Mouse (Mus musculus) heart, adult 11 months (tissue): ENCODE results near the gene BC030867.

Source experiments
- DNase-seq: peaks from one replicate; pipeline ENCODE4 v3.0.0; 2022

The BC030867 gene

DNA sequence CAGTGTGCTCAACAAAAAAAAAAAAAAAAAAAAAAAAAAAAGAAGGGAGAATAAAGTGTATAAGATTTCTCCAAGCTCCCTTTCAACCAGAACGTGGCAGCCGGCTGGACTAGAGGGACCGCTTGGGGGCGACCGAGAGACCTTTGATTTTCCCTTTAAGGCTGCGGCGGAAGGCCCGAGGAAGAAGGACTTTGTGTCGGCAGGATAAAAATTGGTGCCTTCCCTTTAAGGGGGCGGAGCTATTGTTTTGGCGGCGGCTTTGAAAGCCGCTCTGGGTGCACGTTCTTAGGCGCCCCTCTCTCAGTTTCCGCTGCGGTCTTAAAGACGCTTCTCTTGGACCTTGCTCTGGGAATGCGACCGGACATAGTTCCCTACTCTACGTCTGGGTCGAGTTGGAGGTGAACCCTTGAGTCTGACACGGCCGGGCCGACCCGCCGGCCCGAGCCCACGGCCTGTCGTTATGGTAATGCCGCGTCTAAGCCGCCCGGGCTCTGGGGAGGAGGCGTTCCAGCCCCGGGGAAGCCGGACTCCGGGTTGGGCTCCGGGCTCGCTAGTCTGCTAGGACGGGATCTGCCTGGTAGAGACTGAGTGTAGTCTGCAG is at the start of gene BC030867:
Gene BC030867 (plus strand): TSS at position 253 of the 601 bp plus-strand sequence.
- peak; percentile 97 for DNase-seq

- DNase-seq = peak; percentile 91
Measured at GRCm38 (mm10) chr11:102199856-102200255, 48.8 kb upstream of the BC030867 start.

DNA sequence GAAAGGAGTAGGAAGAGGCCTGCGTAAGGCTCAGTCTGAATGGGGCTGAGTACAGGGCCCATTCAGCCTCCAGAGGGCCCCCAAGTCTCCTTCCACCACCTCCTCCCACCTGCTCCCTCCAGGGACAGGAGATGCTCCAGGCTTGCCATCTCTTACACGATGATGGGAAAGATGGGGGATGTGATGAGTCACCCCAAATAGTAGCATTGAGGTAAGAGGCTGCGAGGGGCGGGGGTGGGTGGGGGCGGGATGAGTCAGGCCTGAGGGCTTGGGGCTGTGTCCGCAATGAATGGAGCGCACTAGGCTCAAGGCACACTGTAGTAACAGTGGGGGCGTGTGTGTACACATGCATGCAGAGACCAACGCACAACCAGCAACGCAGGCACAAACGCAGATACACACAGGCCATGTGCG is 47.3 kb upstream of the BC030867 start:
- no peak for DNase-seq

- DNase-seq = no peak
Measured at GRCm38 (mm10) chr11:102206481-102206880, 42.2 kb upstream of the BC030867 start.

DNA sequence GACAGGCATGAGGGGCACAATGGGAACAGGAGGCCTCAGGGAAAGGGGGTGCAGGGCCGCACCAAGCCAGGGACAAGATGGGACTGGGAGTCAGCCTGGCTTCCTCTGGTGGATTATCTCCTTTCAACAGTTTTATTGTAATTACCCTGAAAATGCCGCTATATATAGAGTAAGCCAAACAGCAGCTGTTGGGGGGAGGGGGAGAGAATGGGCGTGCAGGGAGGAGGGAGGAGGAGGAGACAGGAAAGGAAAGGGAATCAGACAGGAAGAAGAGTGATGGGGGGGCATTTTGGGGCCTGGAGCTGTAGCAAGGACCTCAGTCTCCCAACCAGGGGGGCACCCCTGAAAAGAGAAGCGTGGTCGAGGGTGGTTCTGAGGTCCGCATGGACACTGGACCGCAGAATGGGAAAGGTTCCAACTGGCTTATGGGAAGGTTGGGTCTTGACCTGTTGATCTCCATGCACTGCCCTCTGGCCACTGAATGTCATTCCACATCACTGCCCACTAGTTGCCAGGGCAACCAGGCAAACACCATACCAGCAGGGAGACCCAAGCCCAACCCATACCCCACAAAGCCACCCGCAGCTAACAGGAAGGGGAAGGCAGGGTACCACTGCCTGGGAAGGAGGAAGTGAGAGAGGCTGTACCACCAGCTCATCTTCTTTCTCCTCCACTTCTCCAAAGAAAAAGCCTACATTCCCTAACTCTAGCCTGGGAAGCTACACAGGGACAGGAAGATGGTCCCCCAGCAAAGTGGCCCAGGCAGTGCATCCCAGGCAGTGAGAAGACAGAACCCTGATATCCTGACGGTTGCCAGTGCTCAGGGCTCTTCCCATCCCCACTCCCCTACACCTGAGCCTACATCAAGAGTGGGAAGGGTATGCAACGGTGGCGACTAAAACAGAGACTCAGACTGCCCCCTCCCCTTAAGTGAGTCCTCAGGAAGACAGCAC is 40.6 kb upstream of the BC030867 start:
- peak; percentile 97 for DNase-seq

DNA sequence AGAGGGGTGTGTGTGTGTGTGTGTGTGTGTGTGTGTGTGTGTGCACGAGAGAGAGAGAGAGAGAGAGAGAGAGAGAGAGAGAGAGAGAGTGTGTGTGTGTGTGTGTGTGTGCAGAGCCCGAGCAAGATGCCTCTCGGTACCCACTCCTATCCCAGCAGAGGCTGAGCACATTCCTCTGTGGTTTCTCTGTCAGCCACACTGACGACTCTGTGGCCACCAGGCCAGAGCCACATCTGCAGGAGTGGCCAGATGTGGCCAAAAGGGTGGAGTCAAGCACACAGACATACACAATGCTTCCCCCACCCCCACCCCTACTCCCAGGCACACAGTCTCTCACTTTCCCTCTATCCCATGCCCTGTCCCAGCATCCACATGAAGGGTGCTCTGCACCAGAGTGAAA is 39.8 kb upstream of the BC030867 start:
- no peak for DNase-seq

DNA sequence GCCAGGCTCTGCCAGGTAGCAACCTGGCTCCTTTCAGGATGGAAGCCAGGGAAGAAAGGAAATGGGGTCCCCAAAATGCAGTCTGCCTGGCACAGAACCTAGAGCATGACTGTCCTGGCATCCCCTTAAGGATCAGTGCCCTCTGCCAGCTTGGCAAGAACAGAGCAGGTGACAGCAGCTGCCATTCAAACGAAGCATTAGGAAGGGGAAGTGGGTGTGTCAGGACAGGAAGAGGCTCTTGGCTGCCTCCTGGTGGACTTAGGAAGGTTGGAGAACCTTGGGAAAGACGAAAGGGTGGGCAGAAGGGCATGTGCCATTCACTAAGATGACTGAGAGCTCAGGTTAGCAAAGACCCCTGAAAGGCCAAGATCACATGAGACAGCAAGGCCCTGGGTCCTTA is 38.9 kb upstream of the BC030867 start:
- peak; percentile 94 for DNase-seq

DNA sequence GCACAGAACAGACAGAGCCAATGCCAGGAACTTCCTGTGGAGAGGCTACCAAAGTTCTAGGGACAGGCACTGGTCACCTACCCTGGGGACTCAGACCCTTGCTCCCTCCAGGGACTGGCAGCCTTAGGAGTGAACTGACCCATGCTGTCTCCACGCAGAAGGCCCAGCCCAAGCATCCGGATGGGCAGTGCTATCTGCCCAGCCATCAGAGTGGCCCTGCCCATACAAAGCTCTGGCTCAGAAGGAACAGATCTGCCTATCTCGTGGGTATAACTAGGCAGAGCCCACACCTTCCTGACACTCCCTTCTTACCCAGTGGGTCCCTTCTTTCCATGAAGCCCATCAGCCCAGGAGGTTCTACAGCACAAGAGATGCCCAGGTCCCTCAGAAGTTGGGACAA is 38.5 kb upstream of the BC030867 start:
- DNase-seq = no peak

- peak; percentile 76 for DNase-seq
Measured at GRCm38 (mm10) chr11:102211011-102211410, 37.7 kb upstream of the BC030867 start.

GRCm38 (mm10) chr11:102211936-102212341 is 36.7 kb upstream of the BC030867 start:
- DNase-seq = peak; percentile 95

GRCm38 (mm10) chr11:102214430-102215156 is 34.1 kb upstream of the BC030867 start:
- DNase-seq = peak; percentile 93

- DNase-seq = peak; percentile 94
Measured at GRCm38 (mm10) chr11:102215511-102215910, 33.2 kb upstream of the BC030867 start.

DNA sequence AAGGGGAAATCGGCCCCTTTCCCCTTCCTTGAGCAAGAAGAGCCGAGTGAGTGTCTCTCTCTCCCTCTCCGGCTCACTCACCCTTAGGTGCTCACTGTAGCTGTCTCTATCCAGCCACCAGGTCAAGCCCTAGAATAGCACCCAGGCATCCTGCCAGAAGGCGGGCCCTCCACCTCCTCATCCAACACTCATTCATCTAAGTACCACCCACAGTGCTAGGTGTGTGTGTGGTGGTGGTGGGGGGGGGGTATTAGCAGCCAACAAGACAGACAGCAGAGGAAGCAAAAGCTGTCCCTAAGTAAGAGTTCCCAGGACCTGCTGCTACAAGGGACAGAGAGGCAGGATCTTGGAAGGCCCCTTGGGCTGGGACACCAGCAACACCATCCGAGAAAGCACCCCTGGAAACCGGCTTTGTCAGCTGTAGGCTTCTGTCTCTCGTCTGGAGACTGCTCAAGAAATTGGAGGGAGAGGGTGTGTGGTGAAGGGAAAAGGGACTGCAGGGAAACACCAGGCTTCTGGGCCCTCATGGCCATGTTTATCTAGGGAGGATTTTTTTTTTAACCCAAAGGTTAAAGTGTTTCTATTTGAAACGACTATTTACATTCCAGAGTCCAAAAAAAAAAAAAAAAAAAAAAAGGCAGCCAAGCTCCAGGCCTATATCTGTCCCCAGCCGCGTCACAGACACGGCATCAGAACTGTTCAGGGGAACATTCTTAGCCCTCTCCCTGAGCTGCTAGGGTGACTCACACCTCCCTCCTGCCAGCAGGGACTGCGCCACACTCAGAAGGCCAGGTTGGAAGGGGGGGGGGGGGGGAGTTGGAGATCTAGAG is 32.4 kb upstream of the BC030867 start:
- DNase-seq = peak; percentile 98

DNA sequence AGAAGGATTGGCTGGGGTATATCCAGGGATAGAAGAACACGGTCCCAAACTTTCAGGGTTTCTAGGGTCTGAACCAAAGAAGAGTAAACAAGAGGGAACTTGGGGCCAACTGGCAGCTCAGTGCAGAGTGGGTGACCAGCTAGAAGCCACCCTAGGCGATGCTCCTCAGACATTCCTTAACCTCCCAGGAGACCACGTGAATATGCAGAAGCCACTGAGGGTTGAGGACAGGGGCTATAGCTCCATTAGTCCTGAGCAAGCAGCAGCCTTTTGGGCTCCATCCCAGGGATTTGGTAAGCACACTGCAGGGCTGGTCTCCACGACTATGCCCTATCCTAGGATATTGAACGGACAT is 31.8 kb upstream of the BC030867 start:
- DNase-seq = peak; percentile 94

DNA sequence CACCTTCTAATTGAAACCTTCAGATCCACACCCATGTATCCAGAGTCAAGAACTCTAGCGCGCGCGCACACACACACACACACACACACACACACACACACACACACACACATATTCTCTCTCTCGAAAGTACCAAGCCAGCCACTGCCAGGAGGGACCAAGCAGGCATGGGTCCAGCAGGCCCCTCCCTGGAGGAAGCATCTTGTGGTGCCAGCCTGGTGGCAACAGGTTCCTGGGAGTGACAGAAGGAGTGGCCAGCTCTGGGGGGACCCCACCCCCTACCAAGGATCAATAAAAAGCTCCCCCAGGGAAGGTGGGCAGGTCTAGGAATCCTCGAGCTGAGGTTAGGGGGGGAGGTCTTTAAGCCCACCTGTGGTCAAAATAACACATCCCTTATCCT is 31.3 kb upstream of the BC030867 start:
- DNase-seq = peak; percentile 95

DNA sequence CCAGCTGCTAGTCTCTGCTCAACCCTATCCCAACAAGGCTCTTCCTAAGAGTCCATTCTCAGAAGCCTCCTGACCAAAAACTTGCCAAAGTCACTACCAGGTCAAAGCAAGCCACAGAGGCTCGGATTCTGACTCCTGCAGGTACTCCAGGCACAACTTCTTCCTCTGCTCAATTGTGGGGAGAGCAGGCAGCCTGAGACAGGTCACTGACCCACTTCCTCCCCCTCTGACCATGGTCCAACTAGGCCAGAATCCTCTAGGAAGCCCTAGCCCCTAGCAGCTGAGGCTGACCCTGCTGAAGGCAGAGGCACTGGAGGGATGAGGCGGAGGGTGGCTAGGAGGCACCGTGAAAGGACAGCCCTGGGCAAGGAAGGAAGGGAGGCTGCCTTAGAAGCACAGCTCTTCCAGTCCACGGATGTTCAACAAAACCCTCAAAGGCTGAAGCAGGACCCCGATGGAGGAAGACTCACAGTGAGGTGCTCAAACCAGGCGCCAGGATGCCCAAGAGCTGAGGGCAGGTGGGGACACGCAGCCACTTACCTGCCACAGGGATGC is 30.7 kb upstream of the BC030867 start:
- peak; percentile 94 for DNase-seq

DNA sequence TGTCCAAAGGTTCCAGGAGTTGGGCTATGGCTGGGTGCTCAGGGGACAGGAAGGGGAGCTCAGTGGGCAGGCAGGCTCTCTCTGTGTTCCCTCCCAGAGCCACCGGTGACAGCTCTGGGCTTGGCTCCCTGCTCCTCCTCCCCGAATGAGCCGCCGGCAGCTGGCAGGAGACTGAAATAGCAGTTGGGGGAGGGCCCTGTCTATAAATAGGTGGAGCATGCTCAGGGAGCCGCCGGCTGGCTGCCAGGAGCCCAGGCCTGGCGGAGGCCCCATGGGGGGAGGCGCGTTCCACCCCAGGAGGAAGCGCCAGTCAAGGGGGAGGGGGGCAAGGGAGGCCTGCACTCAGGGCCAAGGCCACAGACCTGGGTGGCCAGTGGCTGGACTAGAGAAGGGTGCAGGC is 29.9 kb upstream of the BC030867 start:
- DNase-seq = peak; percentile 100

- no peak for DNase-seq
Measured at GRCm38 (mm10) chr11:102219247-102219993, 29.3 kb upstream of the BC030867 start.

- peak; percentile 99 for DNase-seq
Measured at GRCm38 (mm10) chr11:102219994-102220346, 28.7 kb upstream of the BC030867 start.

- DNase-seq = peak; percentile 93
Measured at GRCm38 (mm10) chr11:102220451-102220850, 28.2 kb upstream of the BC030867 start.

DNA sequence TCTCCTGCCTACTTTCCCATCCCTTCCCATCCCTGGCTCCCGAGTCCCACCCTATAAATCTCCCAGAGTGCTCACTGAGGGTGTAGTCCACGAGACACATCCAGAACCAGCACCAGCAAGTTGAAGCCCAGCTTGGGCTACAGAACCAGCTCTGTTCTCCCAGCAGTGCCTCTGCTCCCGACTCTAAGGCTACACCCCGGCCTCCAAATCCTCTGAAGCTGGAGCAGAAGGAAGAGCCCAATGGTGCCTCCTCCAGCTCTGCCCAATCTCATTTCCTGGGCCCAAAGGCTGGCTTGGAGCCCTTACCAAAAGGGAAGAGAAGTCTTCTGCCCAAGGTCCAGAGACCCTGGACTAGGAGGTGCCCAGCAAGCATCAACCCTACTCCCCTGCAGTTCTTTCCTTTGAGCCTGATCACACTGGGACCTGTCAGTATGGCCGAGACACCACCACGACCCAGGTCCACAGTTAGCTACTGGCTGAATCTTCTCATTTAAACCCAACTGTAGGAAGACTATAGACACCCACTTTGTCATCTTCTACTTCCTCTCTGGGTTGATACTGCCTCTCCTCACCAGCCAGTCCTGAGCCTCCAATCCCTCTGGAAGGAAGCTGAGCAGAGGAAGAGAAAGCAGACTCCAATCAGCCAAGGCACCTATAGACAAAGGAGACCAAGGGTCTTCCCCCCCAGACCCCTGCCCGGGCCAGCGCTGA is 27.3 kb upstream of the BC030867 start:
- peak; percentile 91 for DNase-seq
